Mouse (Mus musculus) ES-Bruce4 (cell line): Measurements from ENCODE around the gene Hecw1.

Source experiments
- CTCF ChIP-seq: IDR thresholded peaks from one replicate; pipeline ENCODE4 v1.8.1; 2011; ENCODE audit warnings: low read depth, low read length
- POLR2A ChIP-seq: IDR thresholded peaks from one replicate; pipeline ENCODE4 v1.8.1; 2011; ENCODE audit warnings: low read length; ENCODE audit not compliant: insufficient read depth

DNA sequence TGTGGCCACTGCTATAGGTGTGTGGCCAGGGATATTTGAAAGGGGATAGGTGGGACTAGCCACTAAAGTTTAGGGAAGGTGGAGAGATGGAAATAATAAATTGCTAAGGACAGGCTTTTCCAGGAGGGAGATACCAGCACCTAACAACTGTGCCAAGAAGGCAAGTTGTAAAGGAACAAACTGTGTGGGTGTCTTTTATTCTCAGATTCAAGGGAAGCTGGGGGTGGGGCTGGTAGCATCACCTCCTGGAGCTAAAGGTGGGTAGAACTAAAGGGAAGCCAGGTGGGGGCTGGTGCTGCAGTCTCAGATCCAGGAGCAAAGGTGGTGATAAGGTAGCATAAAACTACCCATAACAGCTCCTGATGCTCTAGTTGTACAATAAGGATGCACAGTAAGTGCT, 251.6 kb downstream of the Hecw1 start:
- no peak for TF ChIP-seq POLR2A
- TF ChIP-seq CTCF, result no peak
